Mouse (Mus musculus): ENCODE results near the gene Dop1a. TPM values are rescaled to one million over a fixed set of nuclear protein-coding genes. Genes with fewer than 3 reads are reported as not detected.

Dop1a gene
- 37.1 and 47.3 TPM in 2 replicates for polyA plus RNA-seq (2012; rRNA removed)

- TF ChIP-seq POLR2A (IDR thresholded peaks at IDR 0.05; ENCODE audit: borderline replicate concordance, extremely low read depth, insufficient read depth, insufficient read length, poor library complexity, severe bottlenecking) (peak; percentile 93), CTCF (IDR thresholded peaks at IDR 0.05; ENCODE audit: borderline replicate concordance, extremely low read depth, insufficient read depth, insufficient read length) (peak; percentile 93)
- DNase-seq (ENCODE audit: low read depth): peak; percentile 97
Measured at GRCm38 (mm10) chr9:86466990-86467870, at the start of gene Dop1a. Gene Dop1a, plus strand, starts transcription at chr9:86467154.

- no peak for TF ChIP-seq POLR2A (IDR thresholded peaks at IDR 0.05; ENCODE audit: borderline replicate concordance, extremely low read depth, insufficient read depth, insufficient read length, poor library complexity, severe bottlenecking)
- no peak for TF ChIP-seq CTCF (IDR thresholded peaks at IDR 0.05; ENCODE audit: borderline replicate concordance, extremely low read depth, insufficient read depth, insufficient read length)
- no peak for DNase-seq (ENCODE audit: low read depth)
Measured at GRCm38 (mm10) chr9:86417971-86418370, 49.0 kb upstream of the Dop1a start.

- no peak for TF ChIP-seq CTCF (IDR thresholded peaks at IDR 0.05; ENCODE audit: borderline replicate concordance, extremely low read depth, insufficient read depth, insufficient read length)
- TF ChIP-seq POLR2A (IDR thresholded peaks at IDR 0.05; ENCODE audit: borderline replicate concordance, extremely low read depth, insufficient read depth, insufficient read length, poor library complexity, severe bottlenecking): no peak
- no peak for DNase-seq (ENCODE audit: low read depth)
Measured at GRCm38 (mm10) chr9:86419366-86419765, 47.6 kb upstream of the Dop1a start.

DNA sequence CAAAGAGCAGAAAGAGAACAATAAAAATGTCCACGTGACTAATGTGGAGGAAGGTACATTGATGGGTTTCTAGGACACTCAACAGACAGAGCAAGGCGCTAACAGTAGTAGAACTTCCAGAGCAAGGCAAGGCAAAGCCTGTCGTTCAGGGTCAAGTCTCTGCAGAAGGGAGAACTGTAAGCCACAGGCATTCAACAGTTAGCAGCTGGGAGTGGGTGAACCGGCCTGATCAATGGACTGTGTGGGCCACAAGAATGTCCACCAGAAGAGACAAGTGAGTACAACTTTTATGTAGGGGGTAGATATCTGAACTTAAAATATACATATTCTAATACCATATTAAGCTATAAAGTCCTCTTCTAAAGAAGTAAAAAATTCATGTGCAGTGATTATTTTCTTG lies 43.6 kb upstream of the Dop1a start:
- TF ChIP-seq CTCF (IDR thresholded peaks at IDR 0.05; ENCODE audit: borderline replicate concordance, extremely low read depth, insufficient read depth, insufficient read length) (no peak), POLR2A (IDR thresholded peaks at IDR 0.05; ENCODE audit: borderline replicate concordance, extremely low read depth, insufficient read depth, insufficient read length, poor library complexity, severe bottlenecking) (no peak)
- DNase-seq (ENCODE audit: low read depth): no peak

- no peak for DNase-seq (ENCODE audit: low read depth)
- TF ChIP-seq POLR2A (IDR thresholded peaks at IDR 0.05; ENCODE audit: borderline replicate concordance, extremely low read depth, insufficient read depth, insufficient read length, poor library complexity, severe bottlenecking): no peak
- TF ChIP-seq CTCF (IDR thresholded peaks at IDR 0.05; ENCODE audit: borderline replicate concordance, extremely low read depth, insufficient read depth, insufficient read length): no peak
Measured at GRCm38 (mm10) chr9:86435510-86435909, 31.4 kb upstream of the Dop1a start.

DNA sequence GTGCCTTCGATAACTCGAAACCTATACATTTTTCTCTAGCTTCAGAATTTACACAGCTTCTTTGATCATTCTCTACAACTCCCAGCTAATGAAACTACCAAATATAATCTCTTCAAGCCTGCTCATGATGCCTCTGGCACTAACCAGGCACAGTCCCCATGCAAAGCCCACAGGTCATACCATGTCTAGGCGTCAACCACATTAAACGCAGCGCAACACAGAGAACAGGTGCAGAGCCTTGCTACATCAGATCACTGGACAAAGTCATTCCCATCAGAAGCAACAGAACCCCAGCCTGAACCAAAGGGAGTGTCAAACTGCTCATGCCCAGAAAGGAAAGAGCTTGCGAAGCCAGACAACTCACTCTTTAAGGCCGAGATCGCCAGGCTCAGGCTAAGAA lies 30.3 kb upstream of the Dop1a start:
- no peak for DNase-seq (ENCODE audit: low read depth)
- no peak for TF ChIP-seq POLR2A (IDR thresholded peaks at IDR 0.05; ENCODE audit: borderline replicate concordance, extremely low read depth, insufficient read depth, insufficient read length, poor library complexity, severe bottlenecking)
- TF ChIP-seq CTCF (IDR thresholded peaks at IDR 0.05; ENCODE audit: borderline replicate concordance, extremely low read depth, insufficient read depth, insufficient read length): no peak

- no peak for TF ChIP-seq POLR2A (IDR thresholded peaks at IDR 0.05; ENCODE audit: borderline replicate concordance, extremely low read depth, insufficient read depth, insufficient read length, poor library complexity, severe bottlenecking)
- TF ChIP-seq CTCF (IDR thresholded peaks at IDR 0.05; ENCODE audit: borderline replicate concordance, extremely low read depth, insufficient read depth, insufficient read length): no peak
- DNase-seq (ENCODE audit: low read depth): no peak
Measured at GRCm38 (mm10) chr9:86438337-86439009, 28.5 kb upstream of the Dop1a start.

DNA sequence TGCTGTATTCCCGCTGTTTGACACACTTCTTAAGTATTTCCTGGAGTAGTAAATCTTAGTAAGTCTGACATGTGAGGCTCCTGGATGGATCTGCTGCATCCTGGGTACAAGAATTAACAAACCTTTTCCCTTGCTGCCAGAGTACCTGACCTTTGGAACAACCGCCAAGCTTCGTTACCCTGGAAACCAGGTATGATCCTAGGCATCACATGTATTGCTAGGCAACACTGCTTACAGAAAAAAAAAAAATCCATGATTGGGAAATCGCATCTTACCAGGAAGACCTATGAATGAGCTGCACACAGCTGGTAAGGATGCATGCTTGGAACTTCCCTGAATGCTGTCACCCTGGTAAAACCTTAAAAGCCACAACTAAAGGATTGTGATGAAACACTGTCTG lies 24.7 kb upstream of the Dop1a start:
- no peak for TF ChIP-seq POLR2A (IDR thresholded peaks at IDR 0.05; ENCODE audit: borderline replicate concordance, extremely low read depth, insufficient read depth, insufficient read length, poor library complexity, severe bottlenecking)
- TF ChIP-seq CTCF (IDR thresholded peaks at IDR 0.05; ENCODE audit: borderline replicate concordance, extremely low read depth, insufficient read depth, insufficient read length): no peak
- peak; percentile 58 for DNase-seq (ENCODE audit: low read depth)

DNA sequence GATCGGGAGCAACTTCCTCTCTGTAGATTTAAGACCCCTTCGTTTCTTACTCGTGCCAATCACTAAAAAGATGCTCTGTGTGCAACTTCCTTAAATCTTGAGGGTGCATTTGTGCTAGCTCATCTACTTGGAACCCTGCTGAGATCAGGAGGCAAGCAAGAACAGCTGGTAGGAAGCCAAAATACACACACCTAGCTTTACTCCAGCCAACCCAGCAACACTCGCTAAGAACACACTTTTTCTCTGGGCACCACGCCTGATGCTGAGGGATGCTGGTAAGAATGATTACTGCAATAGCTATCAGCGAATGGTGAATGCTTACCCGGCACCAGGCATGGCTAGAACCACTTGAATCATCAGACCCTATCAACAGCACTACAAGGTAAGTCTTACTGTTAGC lies 20.1 kb upstream of the Dop1a start:
- DNase-seq (ENCODE audit: low read depth): no peak
- TF ChIP-seq POLR2A (IDR thresholded peaks at IDR 0.05; ENCODE audit: borderline replicate concordance, extremely low read depth, insufficient read depth, insufficient read length, poor library complexity, severe bottlenecking) (no peak), CTCF (IDR thresholded peaks at IDR 0.05; ENCODE audit: borderline replicate concordance, extremely low read depth, insufficient read depth, insufficient read length) (no peak)

DNA sequence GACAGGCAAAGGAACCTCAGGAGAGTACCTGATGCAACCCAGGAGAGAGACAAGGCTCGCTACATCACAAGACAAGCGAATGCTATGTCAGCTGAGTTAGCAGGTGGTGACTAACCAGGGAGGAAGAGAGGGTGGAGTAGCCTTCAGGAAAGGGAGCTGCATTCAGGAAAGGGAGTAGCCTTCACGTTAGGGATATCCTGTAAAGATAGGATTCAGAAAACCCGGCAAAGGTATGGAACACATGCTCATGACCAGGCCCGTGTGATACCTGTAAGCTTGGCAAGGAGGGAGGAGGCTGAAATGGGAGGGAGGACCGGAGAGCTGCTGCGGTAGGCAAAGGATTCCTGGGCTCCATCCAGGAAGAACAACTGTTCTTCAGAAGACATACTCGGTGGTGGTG lies 19.5 kb upstream of the Dop1a start:
- no peak for DNase-seq (ENCODE audit: low read depth)
- TF ChIP-seq POLR2A (IDR thresholded peaks at IDR 0.05; ENCODE audit: borderline replicate concordance, extremely low read depth, insufficient read depth, insufficient read length, poor library complexity, severe bottlenecking) (no peak), CTCF (IDR thresholded peaks at IDR 0.05; ENCODE audit: borderline replicate concordance, extremely low read depth, insufficient read depth, insufficient read length) (no peak)

DNA sequence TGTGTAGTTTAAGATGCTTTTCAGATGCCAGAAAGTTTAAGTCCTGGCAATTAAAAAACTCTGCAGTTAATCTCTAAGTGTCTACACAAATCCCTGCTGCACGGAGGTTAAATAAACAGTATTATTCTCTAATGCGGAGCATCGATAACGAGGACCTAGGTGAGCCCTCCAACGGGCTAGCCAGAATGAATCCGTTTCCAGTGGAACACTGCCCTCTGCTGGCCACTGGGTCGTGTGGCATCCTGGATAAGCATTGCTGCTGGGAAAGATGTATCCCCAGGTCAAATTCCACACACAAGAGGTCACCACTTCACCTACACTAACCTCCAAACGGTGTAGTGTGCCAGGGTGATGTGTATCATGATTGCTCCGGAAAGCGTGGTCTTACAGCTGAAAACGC lies 17.4 kb upstream of the Dop1a start:
- DNase-seq (ENCODE audit: low read depth): peak; percentile 88
- TF ChIP-seq POLR2A (IDR thresholded peaks at IDR 0.05; ENCODE audit: borderline replicate concordance, extremely low read depth, insufficient read depth, insufficient read length, poor library complexity, severe bottlenecking) (no peak), CTCF (IDR thresholded peaks at IDR 0.05; ENCODE audit: borderline replicate concordance, extremely low read depth, insufficient read depth, insufficient read length) (peak; percentile 98)
